Mouse (Mus musculus): ENCODE measurements around the gene Pex10. TPM values are rescaled to one million over a fixed set of nuclear protein-coding genes. Genes with fewer than 3 reads are reported as not detected.
A peak's percentile ranks its signal among the peaks of the same experiment; 100 is the strongest.

Pex10 gene
- polyA plus RNA-seq (2015; fragmentation: Nextera tagmentation; extraction: Ambion mirVana), result 26.3 and 27.3 TPM in 2 replicates

- Histone ChIP-seq H3K36me3 (ENCODE audit: insufficient read depth, low read length) (peaks cover 34% of the 10 kb centered on the region), H3K9me3 (ENCODE audit: low read length) (no peaks in the 10 kb centered on the region), H3K4me1 (ENCODE audit: insufficient read depth, low read length) (peaks cover 15% of the 10 kb centered on the region), H3K4me3 (ENCODE audit: low read length) (peak within 1 kb of the TSS; percentile 78), H3K9ac (replicated peaks; ENCODE audit: low read length) (peak within 1 kb of the TSS; percentile 86), H3K27ac (ENCODE audit: low read length) (peak within 1 kb of the TSS; percentile 81), H3K4me2 (replicated peaks; ENCODE audit: low read depth, low read length) (peak within 1 kb of the TSS; percentile 86), H3K27me3 (ENCODE audit: insufficient read depth, low read length) (no peaks in the 10 kb centered on the region)
- under 1% methylated on average over 48 of the region's 48 CpGs for WGBS
- ATAC-seq (ENCODE audit: low FRiP score, low TSS enrichment), result peak; percentile 92
Measured at GRCm38 (mm10) chr4:155066834-155067522, at the start of gene Pex10. TSS of gene Pex10 (plus strand) at chr4:155067016.

- ATAC-seq (ENCODE audit: low FRiP score, low TSS enrichment), result no peak
- H3K9me3 ChIP-seq (ENCODE audit: low read length), result no peaks in the 10 kb centered on the region
- WGBS, result 63% methylated on average over 11 of the region's 11 CpGs
Measured at GRCm38 (mm10) chr4:155017253-155017878, 49.5 kb upstream of the Pex10 start.

GRCm38 (mm10) chr4:155018066-155018465 lies 48.8 kb upstream of the Pex10 start:
- Histone ChIP-seq H3K27ac (ENCODE audit: low read length) (no peak overlapping the region), H3K4me3 (ENCODE audit: low read length) (no peak overlapping the region), H3K9ac (replicated peaks; ENCODE audit: low read length) (no peak overlapping the region), H3K4me1 (ENCODE audit: insufficient read depth, low read length) (peaks cover 10% of the 10 kb centered on the region), H3K36me3 (ENCODE audit: insufficient read depth, low read length) (no peaks in the 10 kb centered on the region), H3K9me3 (ENCODE audit: low read length) (no peaks in the 10 kb centered on the region), H3K4me2 (replicated peaks; ENCODE audit: low read depth, low read length) (no peak overlapping the region), H3K27me3 (ENCODE audit: insufficient read depth, low read length) (no peaks in the 10 kb centered on the region)
- no peak for ATAC-seq (ENCODE audit: low FRiP score, low TSS enrichment)
- 67% methylated on average over 8 of the region's 8 CpGs for WGBS

More at GRCm38 (mm10) chr4:155017253-155017878, 49.5 kb upstream of the Pex10 start:
- no peaks in the 10 kb centered on the region for H3K36me3 ChIP-seq (ENCODE audit: insufficient read depth, low read length)
- peaks cover 10% of the 10 kb centered on the region for H3K4me1 ChIP-seq (ENCODE audit: insufficient read depth, low read length)
- no peak overlapping the region for H3K4me2 ChIP-seq (replicated peaks; ENCODE audit: low read depth, low read length)
- H3K9ac ChIP-seq (replicated peaks; ENCODE audit: low read length), result no peak overlapping the region
- H3K27ac ChIP-seq (ENCODE audit: low read length), result no peak overlapping the region
- no peaks in the 10 kb centered on the region for H3K27me3 ChIP-seq (ENCODE audit: insufficient read depth, low read length)
- H3K4me3 ChIP-seq (ENCODE audit: low read length), result no peak overlapping the region

GRCm38 (mm10) chr4:155018601-155019335 lies 48.0 kb upstream of the Pex10 start:
- H3K36me3 ChIP-seq (ENCODE audit: insufficient read depth, low read length), result no peaks in the 10 kb centered on the region
- H3K27ac ChIP-seq (ENCODE audit: low read length), result no peak overlapping the region
- H3K4me1 ChIP-seq (ENCODE audit: insufficient read depth, low read length), result peaks cover 10% of the 10 kb centered on the region
- 4% methylated on average over 15 of the region's 15 CpGs for WGBS
- H3K4me3 ChIP-seq (ENCODE audit: low read length), result no peak overlapping the region
- no peaks in the 10 kb centered on the region for H3K27me3 ChIP-seq (ENCODE audit: insufficient read depth, low read length)
- ATAC-seq (ENCODE audit: low FRiP score, low TSS enrichment), result peak; percentile 17; the same call in 1 of the 2 replicates
- no peak overlapping the region for H3K9ac ChIP-seq (replicated peaks; ENCODE audit: low read length)
- H3K9me3 ChIP-seq (ENCODE audit: low read length), result no peaks in the 10 kb centered on the region
- peak overlapping the region; percentile 18; the same call in 1 of the 2 replicates for H3K4me2 ChIP-seq (replicated peaks; ENCODE audit: low read depth, low read length)

- Histone ChIP-seq H3K9ac (replicated peaks; ENCODE audit: low read length) (no peak overlapping the region), H3K4me2 (replicated peaks; ENCODE audit: low read depth, low read length) (peak overlapping the region; percentile 18; the same call in 1 of the 2 replicates), H3K36me3 (ENCODE audit: insufficient read depth, low read length) (no peaks in the 10 kb centered on the region), H3K27me3 (ENCODE audit: insufficient read depth, low read length) (no peaks in the 10 kb centered on the region), H3K4me3 (ENCODE audit: low read length) (no peak overlapping the region), H3K9me3 (ENCODE audit: low read length) (no peaks in the 10 kb centered on the region), H3K4me1 (ENCODE audit: insufficient read depth, low read length) (peaks cover 10% of the 10 kb centered on the region), H3K27ac (ENCODE audit: low read length) (no peak overlapping the region; the same call in 1 of the 2 replicates)
- 0% methylated on average over 10 of the region's 10 CpGs for WGBS
- peak; percentile 55; the same call in 1 of the 2 replicates for ATAC-seq (ENCODE audit: low FRiP score, low TSS enrichment)
Measured at GRCm38 (mm10) chr4:155019336-155019847, 47.4 kb upstream of the Pex10 start.

GRCm38 (mm10) chr4:155020141-155020540 lies 46.7 kb upstream of the Pex10 start:
- no peaks in the 10 kb centered on the region for H3K36me3 ChIP-seq (ENCODE audit: insufficient read depth, low read length)
- no peak overlapping the region for H3K27ac ChIP-seq (ENCODE audit: low read length)
- H3K9ac ChIP-seq (replicated peaks; ENCODE audit: low read length), result no peak overlapping the region
- no peak for ATAC-seq (ENCODE audit: low FRiP score, low TSS enrichment)
- no peak overlapping the region for H3K4me2 ChIP-seq (replicated peaks; ENCODE audit: low read depth, low read length)
- no peaks in the 10 kb centered on the region for H3K9me3 ChIP-seq (ENCODE audit: low read length)
- WGBS, result 73% methylated on average over 1 of the region's 1 CpGs
- H3K4me3 ChIP-seq (ENCODE audit: low read length), result no peak overlapping the region
- peaks cover 10% of the 10 kb centered on the region for H3K4me1 ChIP-seq (ENCODE audit: insufficient read depth, low read length)
- H3K27me3 ChIP-seq (ENCODE audit: insufficient read depth, low read length), result no peaks in the 10 kb centered on the region

GRCm38 (mm10) chr4:155020813-155021212 lies 46.0 kb upstream of the Pex10 start:
- no peak overlapping the region for H3K27ac ChIP-seq (ENCODE audit: low read length)
- H3K27me3 ChIP-seq (ENCODE audit: insufficient read depth, low read length), result no peaks in the 10 kb centered on the region
- 36% methylated on average over 9 of the region's 9 CpGs for WGBS
- no peak overlapping the region for H3K4me3 ChIP-seq (ENCODE audit: low read length)
- peaks cover 10% of the 10 kb centered on the region for H3K4me1 ChIP-seq (ENCODE audit: insufficient read depth, low read length)
- H3K4me2 ChIP-seq (replicated peaks; ENCODE audit: low read depth, low read length), result no peak overlapping the region
- H3K36me3 ChIP-seq (ENCODE audit: insufficient read depth, low read length), result no peaks in the 10 kb centered on the region
- ATAC-seq (ENCODE audit: low FRiP score, low TSS enrichment), result no peak
- no peak overlapping the region for H3K9ac ChIP-seq (replicated peaks; ENCODE audit: low read length)
- no peaks in the 10 kb centered on the region for H3K9me3 ChIP-seq (ENCODE audit: low read length)

GRCm38 (mm10) chr4:155022228-155022855 lies 44.5 kb upstream of the Pex10 start:
- WGBS, result 71% methylated on average over 7 of the region's 7 CpGs

More at GRCm38 (mm10) chr4:155022228-155022855, 44.5 kb upstream of the Pex10 start:
- ATAC-seq (ENCODE audit: low FRiP score, low TSS enrichment), result no peak
- peaks cover 10% of the 10 kb centered on the region for H3K4me1 ChIP-seq (ENCODE audit: insufficient read depth, low read length)
- no peak overlapping the region for H3K9ac ChIP-seq (replicated peaks; ENCODE audit: low read length)
- no peak overlapping the region for H3K27ac ChIP-seq (ENCODE audit: low read length)
- no peaks in the 10 kb centered on the region for H3K36me3 ChIP-seq (ENCODE audit: insufficient read depth, low read length)
- no peak overlapping the region for H3K4me3 ChIP-seq (ENCODE audit: low read length)
- no peaks in the 10 kb centered on the region for H3K27me3 ChIP-seq (ENCODE audit: insufficient read depth, low read length)
- H3K9me3 ChIP-seq (ENCODE audit: low read length), result no peaks in the 10 kb centered on the region
- H3K4me2 ChIP-seq (replicated peaks; ENCODE audit: low read depth, low read length), result no peak overlapping the region
